Mouse (Mus musculus): Measurements from ENCODE around the gene Pias4.

Gene Pias4

DNA sequence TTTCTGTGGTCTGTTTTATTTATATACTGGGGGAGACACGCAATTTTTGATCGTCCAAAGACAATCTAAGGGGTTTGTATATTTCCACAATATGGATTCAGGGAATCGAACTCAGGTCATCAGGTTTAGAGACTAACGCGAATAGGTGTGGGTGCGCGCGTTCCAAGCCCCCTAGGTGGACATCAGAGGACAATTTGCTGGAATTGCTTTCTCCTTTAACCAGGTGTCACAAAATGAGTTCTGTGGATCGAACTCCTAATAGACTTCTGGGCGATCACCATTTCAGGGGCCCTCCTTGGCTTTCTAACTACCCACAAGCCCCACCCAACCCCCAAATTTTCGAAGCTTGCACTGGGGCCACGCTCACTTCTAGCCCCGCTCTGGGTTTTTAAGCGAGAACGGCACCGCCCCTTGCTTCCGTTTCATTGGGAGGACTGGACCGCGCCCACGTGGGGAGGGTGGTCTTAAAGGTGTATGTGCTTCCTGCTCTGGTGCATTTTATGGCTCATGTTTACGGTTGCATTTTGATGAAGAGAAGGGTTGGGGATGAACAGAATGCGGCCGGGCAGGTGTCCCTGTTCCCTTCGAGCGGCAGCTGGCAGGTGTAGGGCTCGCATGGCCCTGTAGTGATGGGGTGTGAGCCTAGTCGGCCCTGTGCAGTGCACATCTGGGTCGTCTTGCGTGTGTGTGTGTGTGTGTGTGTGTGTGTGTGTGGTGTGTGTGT is 960 bp upstream of the Pias4 start:
- peak; percentile 87 for DNase-seq (ENCODE audit: low read depth)

DNA sequence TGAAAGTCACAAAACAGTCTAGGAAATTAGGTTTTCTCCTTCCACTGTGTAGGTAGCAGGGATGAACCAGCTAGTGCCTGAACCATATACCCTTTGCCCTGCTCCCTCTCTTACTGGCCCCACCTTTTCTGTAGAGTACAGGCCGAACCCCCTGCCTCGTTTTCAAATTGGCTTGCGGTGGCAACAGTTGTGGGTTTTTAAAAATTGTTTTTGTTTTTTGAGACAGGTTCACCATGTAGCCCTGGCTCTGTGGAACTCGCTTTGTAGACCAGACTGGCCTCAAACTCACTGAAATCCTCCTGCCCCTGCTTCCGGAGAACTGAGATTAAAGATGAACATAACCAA is 336 bp upstream of the Pias4 start:
- no peak for DNase-seq (ENCODE audit: low read depth)

DNA sequence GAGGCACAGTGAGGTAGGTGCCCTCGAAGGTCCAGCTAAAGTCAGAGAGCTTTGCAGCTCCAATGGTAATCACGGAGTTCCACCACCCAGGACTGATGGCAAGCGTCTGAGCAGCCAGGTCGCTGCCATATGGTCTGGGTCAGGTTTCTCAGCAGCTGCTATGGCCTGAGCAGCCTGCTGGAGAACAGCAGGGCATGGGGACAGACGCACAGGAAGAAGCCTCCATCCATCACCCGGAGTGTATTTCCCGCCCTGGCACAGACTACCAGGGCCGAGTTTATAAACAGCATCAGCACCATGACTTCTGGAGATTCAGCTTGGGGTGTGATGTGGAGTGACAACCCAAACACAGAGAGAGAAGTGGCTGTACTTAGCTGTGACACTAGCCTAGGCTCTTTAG is 2.6 kb downstream of the Pias4 start:
- DNase-seq (ENCODE audit: low read depth): no peak

DNA sequence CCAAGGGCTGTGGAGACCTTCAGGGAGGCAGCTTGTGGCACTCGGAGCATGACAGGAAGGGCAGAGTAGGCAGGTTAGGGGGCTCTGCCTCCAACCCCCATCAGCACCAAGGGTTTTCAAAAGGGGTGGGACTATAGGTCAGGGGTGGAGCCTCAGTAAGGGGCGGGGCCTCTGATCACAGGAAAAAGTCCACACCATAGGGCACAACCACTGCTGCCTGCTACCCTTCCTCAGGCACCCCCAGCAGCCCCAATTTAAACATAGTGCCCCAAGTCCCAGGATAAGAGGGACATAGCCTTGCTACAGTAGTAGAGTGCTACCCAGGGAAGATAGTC is 5.4 kb downstream of the Pias4 start:
- DNase-seq (ENCODE audit: low read depth): no peak

DNA sequence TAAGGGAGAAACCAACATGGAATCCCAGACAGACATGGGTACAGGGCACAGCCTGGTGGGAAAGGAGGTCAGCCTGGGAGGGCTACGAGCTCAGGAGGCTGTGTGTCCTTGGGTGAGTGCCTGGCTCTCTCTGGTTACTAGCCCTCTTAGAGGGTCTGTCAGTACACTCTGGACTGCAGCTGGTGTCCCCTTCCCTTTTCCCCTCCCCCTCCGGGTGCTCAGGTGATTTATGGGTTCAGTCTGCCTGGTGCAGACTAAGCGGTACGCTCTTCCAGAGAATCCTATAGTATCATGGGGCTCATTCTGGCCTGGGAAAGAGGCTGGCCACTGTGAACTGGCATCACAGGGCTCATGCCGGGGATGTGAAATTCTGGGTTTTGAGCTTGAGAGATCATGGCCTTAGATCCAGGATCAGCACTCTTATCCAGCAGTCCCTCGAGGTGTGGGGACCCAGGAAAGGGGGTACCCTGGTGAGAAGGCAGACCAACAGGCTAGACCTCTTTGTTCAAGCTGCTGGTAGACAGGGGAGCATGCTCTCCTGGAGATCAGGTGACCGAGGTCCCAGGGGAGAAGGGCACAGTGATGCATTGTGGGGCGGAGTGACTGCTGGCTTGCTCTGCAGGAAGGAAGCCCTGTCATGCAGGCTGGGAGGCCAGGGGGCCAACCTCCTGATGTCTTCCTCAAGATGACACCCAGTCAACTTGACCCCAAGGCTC is 6.0 kb downstream of the Pias4 start:
- no peak for DNase-seq (ENCODE audit: low read depth)

DNA sequence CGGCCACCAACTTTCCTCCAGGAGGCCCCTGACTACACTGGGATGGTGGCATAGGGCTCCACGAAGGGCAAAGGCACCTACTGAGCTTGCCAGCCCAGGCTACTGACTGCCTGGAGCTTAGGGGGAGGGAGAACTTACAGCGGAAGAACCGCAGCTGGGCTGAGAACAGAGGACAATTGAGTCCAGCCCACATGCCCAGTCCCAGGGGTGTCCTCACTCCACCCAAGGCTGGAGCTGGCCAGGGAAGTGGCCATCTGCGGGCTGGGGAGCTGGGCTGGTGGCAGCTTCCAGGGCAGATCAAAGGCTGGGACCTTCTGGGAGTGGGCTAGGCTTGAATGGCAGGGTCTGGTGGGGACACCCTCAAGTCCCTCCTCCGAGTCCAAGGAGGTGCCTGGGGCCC is 13.0 kb downstream of the Pias4 start:
- DNase-seq (ENCODE audit: low read depth): no peak

DNA sequence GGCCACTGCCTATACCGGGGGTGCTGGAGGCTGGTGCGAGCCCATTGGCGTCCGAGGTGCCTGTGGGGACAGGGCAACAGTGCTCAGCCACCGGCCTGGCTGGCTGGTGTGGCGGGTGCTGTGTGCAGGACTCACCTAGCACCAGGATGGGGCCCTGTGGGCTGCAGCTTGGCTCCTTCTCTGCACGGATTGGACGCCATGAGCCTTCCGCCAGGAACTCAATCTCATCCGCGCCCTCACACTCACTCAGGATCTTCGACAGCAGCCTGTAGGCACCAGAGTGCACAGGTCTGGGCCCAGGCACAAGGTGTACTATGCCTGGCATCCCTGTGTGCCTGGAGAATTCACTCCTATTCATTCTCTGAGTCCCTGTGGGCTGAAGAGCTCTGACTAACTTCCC is 13.4 kb downstream of the Pias4 start:
- DNase-seq (ENCODE audit: low read depth): no peak

DNA sequence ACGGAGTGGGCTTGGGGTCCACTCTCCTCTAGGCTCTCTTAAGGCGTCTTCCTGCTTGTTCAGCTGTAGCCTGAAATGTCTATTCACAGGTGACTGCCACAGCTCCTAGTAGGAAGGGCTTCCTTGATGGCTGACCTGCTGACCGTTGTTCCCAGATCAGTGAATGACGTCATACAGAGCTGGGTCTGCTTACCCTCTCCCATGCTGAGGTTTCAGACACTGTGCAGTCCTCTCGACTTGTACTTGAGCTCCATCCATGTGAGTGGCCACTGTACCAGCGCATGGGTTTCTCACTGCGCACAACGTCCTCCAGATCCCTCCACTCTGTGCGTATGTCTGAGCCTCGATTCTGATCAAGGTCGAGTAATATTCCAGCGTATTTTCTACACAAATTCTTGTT is 15.1 kb downstream of the Pias4 start:
- DNase-seq (ENCODE audit: low read depth): no peak

DNA sequence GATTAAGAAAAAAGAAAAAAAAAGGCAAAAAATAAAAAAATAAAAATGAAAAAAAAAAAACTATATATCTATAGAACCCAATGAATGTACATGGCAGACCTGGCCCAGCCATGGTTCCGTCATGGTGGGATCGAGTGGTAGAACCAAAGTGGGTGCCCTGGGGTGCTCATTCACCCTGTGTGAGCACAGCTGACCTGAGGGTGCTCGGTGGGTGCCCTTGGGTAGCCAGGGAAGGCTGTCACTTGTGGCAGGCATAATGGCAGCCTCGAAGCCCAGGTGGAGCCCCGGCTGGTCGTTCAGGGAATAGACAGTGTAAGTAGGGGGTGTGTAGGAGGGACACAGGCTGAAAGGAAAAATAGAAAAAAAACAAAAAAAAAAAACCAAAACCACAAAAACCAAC is 16.5 kb downstream of the Pias4 start:
- no peak for DNase-seq (ENCODE audit: low read depth)

DNA sequence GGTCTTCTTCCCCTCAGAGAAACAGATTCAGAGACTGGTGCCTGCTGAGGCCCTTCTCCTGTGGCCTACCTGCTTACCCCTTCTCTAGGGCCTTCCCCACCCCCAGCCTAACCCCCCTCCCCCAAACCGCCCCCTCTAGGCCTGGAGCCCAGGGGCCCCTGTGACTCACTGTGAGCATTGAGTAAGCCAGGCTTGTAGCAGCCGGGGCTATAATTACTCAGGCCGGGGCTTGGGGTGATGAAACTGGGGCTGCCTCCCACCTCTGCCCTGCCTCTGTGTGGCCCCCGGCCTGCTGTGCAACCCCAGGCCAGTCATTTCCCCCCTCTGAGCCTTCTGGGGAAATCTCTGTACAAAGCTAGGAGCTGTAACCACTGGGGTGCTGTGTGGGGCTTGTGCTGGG is 21.4 kb downstream of the Pias4 start:
- DNase-seq (ENCODE audit: low read depth): no peak

DNA sequence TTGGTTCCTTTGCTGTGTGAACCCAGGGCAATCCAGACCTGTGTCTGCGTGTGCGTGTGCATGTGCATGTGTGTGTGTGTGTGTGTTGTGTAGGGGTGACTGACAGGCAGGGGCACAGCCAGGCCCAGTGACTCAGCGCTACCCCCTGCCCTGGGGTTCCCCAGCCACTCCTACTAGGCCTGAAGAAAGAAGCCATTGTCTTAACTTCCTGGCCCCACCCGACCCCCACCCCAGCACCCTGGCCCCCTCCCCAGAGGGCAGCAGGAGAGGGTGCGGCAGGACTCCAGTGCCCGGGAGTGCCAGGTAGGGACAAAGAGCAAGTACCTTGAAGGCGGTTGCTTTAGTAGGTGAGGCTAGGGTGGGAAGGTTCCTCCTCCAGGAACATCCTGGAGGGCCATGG is 21.9 kb downstream of the Pias4 start:
- DNase-seq (ENCODE audit: low read depth): no peak

DNA sequence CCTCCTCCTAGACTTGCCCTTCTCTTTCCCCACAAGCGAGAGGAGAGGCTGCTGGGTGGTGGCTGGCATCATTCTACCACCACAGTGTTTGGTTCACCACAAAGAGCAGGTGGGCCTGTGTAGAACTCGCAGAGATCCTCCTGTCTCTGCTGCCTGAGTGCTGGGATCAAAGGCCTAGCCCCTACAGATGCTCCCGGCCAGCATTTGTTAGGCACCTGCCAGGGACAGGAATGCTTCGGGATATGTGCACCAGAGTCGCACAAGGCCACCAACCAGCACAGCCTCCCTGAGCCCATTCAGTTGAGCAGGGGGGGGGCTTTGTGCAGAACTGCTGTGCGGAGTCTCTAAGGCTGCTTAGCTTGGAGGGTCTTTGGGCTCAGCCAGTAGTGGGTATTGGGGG is 22.4 kb downstream of the Pias4 start:
- no peak for DNase-seq (ENCODE audit: low read depth)

DNA sequence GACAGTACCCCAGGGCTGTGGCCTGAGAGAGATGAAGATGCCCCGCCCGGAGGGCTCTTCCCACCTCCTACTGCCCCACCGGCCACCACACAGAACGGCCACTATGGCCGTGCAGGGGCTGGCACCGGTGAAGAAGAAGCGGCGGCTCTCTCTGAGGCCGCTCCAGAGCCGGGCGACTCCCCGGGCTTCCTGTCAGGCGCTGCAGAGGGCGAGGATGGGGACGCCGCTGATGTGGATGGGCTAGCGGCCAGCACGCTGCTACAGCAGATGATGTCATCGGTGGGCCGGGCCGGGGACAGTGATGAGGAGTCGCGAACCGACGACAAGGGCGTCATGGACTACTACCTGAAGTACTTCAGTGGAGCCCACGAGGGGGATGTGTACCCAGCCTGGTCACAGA is 23.1 kb downstream of the Pias4 start:
- DNase-seq (ENCODE audit: low read depth): no peak

DNA sequence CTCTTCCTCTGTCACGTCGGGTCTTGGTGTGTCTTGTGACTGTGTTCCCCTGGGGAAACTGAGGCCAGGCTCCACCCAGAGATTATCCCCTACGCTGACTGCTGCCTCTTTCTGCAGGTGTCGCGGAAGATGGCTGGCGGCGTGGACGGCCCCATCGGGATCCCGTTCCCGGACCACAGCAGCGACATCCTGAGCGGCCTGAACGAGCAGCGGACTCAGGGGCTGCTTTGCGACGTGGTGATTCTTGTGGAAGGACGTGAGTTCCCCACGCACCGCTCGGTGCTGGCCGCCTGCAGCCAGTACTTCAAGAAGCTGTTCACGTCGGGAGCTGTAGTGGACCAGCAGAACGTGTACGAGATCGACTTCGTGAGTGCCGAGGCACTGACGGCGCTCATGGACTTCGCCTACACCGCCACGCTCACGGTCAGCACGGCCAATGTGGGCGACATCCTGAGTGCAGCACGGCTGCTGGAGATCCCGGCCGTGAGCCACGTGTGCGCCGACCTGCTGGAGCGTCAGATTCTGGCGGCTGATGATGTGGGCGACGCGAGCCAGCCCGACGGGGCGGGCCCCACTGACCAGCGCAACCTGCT is 23.8 kb downstream of the Pias4 start:
- DNase-seq (ENCODE audit: low read depth): no peak

DNA sequence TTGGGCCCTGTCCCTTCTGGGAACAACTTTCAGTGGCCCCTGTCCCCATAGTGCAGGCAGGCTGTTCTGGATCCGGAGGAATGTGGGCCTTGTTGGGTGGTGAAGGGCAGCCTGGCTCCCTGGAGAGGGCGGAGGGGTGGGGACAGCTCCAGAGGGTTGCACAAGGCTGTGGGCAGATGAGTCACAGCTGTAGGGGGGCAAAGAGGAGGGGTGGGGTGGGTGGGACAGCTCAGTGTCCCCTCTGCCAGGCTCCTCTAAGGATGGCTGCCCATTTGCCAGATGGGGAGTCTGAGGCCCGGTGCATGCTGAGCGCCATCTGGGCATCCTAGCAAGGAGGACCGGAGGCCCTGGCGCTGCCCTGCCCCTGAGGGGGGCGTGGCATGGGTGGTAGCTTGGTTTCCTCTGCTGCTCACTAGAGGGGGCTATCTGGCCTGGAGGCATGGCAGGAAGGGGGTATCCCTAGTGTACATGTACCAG is 24.5 kb downstream of the Pias4 start:
- DNase-seq (ENCODE audit: low read depth): no peak

DNA sequence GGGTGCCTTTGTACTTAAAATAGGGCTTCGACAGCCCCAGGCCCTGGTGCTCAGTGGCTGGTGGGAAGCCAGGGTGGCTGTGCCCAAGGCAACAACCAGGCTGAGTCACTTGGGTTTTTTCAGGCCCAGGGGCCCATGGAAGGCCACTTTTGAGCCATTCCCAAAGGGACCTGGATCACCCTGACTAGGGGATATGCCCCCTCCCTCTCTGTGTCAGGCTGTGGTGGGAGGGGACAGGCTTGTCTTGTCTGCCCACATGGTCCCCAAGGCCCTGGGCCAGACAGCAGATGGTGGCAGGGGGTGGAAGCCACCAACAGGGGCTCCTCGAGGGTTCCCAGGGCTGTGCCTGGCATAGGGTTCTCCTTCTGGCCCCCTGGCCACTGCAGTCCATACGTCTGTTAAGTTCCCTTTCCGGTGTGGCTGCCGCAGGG is 25.2 kb downstream of the Pias4 start:
- no peak for DNase-seq (ENCODE audit: low read depth)

DNA sequence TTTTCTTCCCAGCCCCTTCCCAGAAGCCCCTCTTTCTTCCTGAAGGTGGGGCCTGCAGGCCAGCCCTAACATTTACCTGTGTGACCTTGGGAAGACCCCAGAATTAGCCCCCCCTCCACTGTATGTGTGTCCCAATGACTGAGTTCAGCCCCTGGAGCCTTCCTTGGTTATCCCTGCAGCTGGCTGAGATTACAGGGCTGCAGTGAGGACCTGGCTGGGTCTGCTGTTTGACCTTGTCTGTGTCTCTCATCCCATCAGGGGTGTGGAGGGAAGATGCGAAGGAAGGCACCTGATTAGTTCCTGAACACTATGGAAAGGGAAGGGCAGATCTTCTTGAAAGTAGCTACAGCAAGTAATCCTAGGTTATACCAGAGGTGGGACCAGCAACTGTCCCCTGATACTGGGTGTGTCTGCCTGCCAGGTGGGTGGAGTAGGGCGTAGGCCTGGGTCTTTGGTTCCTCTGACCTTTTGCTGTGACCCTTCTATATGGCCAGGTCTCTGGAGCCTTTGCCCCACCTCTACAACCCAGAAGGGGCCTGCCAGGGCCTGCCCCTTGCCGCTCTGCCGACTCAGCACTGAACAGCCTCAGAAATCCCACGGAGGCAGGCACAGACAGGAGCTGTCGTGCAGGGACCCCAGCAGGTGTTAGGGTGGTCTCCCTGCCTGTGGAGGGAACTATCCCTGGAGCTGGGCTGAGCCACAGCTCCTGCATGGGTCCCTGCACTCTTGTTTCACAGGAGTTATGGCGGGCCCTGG is 26.1 kb downstream of the Pias4 start:
- no peak for DNase-seq (ENCODE audit: low read depth)

DNA sequence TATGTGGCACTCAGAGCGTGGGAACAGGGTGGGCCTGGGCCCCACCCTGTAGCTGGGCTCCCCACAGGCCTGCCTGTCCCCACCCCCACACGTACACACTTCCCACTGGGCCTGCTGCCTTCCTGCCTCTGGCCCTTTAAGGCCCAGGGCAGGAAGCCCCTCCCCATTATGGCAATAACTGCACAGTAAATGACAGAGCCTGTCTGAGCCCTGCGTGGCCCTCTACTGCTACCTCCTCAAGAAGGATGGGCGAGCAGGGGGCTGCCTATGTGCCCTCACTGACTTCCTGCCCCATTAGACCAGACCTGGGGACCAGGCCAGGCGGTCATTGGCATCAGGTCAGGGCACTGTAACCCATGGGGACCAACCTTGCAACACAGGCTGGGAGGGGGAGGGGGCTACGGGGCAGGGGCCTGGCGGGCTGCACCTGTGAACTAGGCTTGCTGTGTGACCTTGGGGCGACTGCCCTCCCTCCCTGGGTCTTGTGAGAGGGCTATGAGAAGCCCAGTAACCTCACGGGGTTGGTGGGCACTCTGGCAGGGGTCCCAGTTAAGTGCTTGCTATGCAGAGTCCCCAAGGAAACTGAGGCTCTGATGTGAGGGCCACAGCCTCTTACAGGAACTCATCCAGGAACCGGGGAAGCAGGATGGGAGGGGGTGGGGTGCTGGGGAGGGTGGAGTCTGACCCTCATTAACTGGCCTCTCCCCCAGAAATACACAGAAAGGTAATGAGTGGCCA is 26.8 kb downstream of the Pias4 start:
- DNase-seq (ENCODE audit: low read depth): peak; percentile 51

DNA sequence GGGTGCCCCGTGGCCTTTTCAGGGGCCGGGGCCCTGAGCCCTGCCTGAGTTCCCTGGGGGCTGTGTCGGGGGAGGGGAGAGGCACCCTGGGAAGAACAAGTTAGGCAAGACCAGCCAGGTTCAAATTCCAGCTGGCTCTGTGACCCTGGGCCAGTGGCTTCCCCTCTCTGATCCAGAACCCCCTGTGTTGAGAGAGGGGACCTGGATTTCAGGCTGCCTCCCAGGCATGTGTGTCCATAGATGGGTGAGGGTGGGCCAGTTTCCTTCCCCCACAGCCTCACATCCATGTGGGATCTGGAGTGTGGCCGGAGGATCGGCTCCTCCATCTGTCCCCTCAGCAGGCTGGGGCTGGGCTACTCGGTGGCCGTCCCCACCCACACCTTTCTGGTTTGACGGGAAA is 27.7 kb downstream of the Pias4 start:
- DNase-seq (ENCODE audit: low read depth): no peak

DNA sequence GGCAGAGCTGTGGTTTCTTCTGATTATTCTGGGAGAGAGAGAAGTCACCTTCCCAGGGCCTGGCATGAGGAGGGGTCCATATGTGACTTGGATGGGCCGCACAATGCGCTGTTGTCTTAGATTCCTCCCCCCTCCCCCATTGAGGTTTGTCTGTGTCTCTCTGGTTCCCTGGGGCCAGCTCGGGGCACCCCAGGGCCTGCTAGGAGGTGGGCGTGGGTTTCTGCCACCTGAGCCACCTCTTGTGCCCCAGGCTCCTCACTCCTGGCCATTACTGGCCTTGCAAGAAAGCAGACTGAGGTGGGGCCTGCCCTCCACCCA is 28.2 kb downstream of the Pias4 start:
- DNase-seq (ENCODE audit: low read depth): no peak

DNA sequence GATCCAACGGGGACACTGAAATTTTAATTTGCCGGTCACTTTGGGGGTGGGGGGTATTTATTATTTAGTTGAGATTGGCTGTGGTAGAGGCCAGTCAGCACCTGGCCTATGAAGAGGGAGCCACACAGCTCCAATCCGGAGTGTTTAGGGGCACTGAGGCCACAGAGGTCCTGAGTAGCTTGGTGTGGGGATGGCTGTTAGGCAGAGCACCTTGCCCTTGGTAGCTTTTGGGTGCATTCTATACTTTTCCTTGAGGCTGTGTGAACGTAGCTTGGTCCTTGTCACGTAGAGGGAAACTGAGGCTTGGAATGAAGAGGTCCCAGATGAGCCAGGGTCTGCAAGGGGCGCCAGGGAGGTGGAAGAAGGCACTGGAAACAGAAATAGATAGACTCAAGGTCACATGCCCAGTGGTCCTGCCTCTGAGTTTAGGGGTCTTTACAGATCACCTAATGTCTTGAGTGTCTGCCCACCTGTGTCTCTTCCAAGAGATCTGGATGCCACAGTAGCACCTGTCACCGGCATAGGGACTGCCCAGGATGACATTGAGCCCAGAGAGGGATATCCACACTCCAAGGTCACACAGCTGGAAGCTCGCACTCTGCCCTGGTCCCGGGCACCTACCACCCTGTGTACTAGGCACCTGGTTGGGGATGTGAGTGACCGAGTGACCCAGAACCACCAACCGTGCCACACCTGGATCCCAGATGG is 28.7 kb downstream of the Pias4 start:
- DNase-seq (ENCODE audit: low read depth): no peak

All from naive thymus-derived CD4-positive, alpha-beta T cell, adult 2 months (primary cell).